Mouse (Mus musculus) bone marrow, adult 2 months (tissue): Measurements from ENCODE around the gene Fgfr2.

Experiments
- CTCF ChIP-seq: fragments of 200-500 bp; IDR thresholded peaks from 2 replicates; pipeline ENCODE4 v1.5.1; 2011; ENCODE audit warnings: low read length, control low read depth; ENCODE audit not compliant: control insufficient read depth, insufficient read depth
- POLR2A ChIP-seq: fragments of 200-500 bp; IDR thresholded peaks from 2 replicates; pipeline ENCODE4 v1.6.1; 2011; ENCODE audit warnings: low read depth, mild to moderate bottlenecking, control low read depth, low read length, borderline replicate concordance; ENCODE audit not compliant: control insufficient read depth

GRCm38 (mm10) chr7:132249563-132250119 lies 873.5 kb downstream of the Fgfr2 start:
- TF ChIP-seq CTCF (no peak), POLR2A (no peak)
